Mouse (Mus musculus) CD8-positive naive resting alpha-beta T cell, adult 57 days (primary cell): Measurements from ENCODE around the gene Tbk1. TPM values are rescaled to one million over a fixed set of nuclear protein-coding genes. Genes with fewer than 3 reads are reported as not detected.

Source experiments
- total RNA-seq: library from RNA; stranded (reverse); gene quantifications from one replicate; pipeline ENCODE4 v1.2.4, GENCODE M21; 2023

Gene Tbk1
- 73.3 TPM for total RNA-seq

GRCm38 (mm10) chr10:121586675-121587370 is at the start of gene Tbk1:
TSS of gene Tbk1 (minus strand) at chr10:121586787.

DNA sequence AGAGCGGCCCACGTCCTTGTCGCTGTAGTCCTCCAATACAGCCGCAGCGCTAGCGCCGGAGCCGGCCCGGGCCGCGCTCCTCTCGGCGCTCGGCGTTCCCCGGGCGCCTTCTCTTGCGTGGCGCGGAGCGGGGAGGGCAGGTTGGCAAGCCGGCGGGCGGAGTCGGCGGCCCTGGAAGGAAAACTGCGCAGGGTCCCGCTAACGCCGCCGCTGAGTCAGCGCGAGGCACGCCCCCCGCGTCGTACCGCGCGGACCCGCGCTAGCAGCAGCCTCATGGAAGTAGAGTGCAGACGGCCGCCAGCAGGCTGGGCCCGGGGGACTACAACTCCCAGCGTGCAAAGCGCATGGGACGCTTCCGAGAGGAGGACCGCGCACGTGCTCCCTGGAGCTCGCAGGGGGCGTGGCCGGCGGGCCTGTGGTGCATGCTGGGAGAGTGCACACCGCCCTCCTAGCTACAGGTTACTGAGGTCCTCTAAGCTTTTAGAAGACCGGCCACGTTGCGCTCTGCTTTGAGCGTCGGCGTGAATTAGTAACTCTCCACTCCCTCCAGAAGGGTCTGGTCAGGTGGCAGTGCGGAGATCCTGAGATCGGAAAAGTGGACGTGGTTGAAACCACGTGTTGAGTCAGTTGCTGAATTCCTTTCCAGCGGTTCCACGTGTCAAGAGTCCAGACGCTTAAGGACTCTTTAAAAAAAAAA is 39.7 kb upstream of the Tbk1 start, which contains the start of gene Xpot:
Gene Xpot (minus strand): TSS at position 147 of the 697 bp plus-strand sequence.

Other genes with a start within 250 kb of the Tbk1 start
- gene Tbc1d30, start 235.5 kb downstream of the Tbk1 start, total RNA-seq, result 14.4 TPM
- 48.8 TPM for gene Gns, start 221.7 kb downstream of the Tbk1 start, total RNA-seq
- gene Rassf3, start 110.4 kb downstream of the Tbk1 start, total RNA-seq, result 46.9 TPM
- 37.4 TPM for gene Xpot, start 39.5 kb upstream of the Tbk1 start, total RNA-seq
- not detected for gene D930020B18Rik, start 54.8 kb upstream of the Tbk1 start, total RNA-seq
- gene BC048403, start 153.2 kb upstream of the Tbk1 start, total RNA-seq, result 14.2 TPM